Mouse (Mus musculus): ENCODE data around the gene Nol10.
"Not testable (repeated sequence)": the region's sequence is repeated elsewhere in the genome, so short reads cannot be mapped to it uniquely, and the experiment has no call there.

DNA sequence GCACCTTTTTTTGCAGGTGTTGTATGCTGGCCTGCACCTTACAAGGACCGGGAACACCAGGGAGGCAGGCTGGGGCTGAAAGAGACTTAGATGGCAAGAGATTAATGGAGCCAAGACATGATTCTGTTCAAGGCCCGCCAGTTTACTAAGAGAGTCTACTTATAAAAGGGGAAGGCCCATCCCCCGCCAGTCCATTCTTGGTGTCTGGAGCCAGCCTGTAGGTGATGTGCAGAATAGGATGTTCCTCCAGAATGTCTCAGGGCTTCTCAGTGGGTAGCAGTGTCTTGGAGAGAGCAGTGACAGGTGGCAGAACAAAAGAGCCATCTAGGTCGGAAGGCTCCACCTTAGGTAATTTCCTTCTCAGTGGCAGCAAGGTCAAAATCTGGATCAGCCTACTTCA lies 111.0 kb downstream of the Nol10 start:
- TF ChIP-seq GATA1 (IDR thresholded peaks at IDR 0.05; ENCODE audit: borderline replicate concordance, low read length); FLI1 (IDR thresholded peaks at IDR 0.05; ENCODE audit: low read length): not testable (repeated sequence)

Measured in megakaryocyte, embryonic 14.5 days (primary cell).